Mouse (Mus musculus): ENCODE measurements at regions not wholly inside any gene's neighbourhood (a gene's known extent, or its start where the extent isn't known, plus 50 kb on each side); places are given as distances from the start of the nearest gene placed in this dataset.
A peak's percentile ranks its signal among the peaks of the same experiment; 100 is the strongest.
"Not testable (repeated sequence)": the region's sequence is repeated elsewhere in the genome, so short reads cannot be mapped to it uniquely, and the experiment has no call there.

DNA sequence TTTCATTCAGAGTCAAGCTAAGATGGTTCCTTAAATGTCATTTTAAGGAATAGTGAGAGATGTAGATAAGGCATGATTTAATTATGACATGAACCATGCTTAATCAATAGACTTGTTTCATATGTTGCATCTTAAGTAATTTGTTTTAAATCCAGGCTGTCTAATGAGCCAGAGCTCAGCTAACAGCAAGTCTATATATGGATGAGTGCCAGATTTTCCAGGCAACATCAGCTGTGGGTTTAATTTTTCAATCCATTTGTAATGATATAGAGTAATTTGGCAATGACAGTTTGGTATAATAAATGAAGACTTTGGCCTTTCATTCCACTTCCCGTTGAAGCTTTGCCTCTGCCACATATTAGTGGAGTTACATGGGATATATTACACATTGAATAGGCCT is 677.3 kb upstream of the Sorcs1 start:
- no peak for DNase-seq (ENCODE audit: low spot score in 2 of 2)

DNA sequence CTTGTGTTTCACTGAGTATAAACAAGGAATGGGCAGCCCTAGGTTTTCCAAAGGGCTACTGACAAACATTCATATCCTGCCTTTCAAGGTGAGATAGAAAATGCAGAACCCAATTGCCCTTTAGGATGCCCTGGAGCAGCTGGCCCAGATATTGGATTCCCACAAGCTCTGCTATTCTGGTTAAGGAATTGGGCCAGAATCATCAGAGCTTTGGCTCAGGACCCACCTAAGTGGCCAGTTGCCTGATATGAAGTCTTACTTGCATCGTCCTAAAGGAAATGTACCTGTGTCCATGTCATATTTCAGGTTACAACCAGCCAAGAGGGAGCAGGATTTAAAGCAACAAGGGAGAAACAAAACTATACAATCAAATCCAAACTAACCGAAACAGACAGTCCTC is 662.0 kb upstream of the Sorcs1 start:
- no peak for DNase-seq (ENCODE audit: low spot score in 2 of 2)

DNA sequence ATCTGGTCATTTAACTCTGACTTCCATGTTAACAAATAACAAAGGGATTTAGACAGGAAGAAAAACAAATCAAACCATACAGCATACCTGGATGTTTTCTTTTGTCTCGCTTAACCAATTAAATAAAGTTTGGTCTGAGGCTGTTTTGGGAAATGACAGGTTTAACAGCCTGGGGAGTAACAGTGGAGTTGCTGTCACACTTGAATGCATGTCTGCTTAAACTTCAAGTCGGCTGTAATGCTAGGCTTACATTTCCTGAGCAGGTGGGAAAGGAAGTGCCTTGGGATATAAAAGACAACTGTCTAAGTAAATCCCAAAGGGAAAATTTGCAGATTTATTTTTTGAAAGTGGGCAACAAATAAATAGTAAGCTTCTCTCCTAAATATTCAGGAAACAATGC is 651.6 kb upstream of the Sorcs1 start:
- no peak for DNase-seq (ENCODE audit: low spot score in 2 of 2)

DNA sequence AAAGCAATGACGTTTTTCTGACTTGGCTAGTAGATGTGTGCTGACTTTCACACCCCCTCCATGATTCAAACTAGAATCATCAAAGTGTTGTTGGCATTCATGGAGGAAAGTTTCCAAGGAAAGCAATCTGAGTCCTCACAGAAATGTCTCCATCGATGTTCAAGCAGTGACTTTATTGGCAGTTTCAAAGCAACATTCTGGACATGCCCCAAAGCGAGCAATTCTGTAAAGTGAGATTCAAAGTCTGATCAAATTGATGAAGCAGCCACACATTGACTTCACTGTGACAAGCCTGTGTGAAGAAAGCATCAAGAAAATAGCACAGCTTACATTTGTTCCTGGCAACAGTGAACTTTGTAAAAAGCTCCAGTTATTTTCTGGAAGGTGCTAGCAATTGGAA is 625.3 kb upstream of the Sorcs1 start:
- no peak for DNase-seq (ENCODE audit: low spot score in 2 of 2)

DNA sequence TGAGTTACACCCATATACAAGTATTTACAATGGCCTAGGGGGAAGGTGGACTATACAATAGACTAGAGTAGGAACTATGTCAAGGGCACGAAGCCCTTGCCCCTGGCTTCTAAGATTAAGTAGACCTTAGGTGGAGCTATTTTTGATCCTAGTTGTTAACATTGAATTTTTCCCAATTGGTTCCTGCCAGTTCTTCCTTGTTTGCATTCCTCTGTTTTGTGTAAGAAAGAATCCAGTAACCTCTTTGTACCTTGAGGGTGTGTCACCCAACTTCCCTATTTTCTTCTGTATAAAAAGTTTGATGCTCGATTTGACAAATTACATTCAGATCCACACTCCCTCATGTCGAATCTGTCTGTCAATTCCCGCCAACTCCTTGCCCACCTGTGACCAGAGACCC is 618.2 kb upstream of the Sorcs1 start:
- DNase-seq (ENCODE audit: low spot score in 2 of 2) = not testable (repeated sequence)

DNA sequence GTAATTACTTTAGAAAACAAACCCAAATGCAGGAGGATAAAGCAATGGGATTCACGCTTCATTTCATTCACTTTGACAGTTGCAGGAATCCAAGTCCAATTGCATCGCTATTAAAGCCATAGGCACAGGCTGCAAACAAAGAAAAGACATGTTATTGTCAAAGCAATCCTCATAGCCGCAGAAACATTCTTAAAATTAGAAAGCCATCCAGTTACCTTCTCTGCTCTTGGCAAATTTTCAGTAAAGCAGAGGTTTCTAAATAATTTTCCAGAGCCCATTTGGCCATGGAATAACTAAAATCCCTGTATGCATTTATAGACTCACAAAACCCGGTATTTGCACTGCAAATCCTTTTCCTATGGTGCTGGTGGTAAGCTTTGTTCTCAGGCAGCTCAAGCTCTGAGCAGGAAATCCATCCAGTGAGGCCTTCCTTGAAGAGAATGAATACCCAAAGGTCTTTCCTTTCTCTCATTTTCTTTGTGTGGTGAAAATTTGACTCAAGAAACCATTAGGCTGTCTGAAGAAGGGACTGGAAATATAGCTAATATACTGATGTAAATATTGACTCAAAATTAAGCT is 590.6 kb upstream of the Sorcs1 start:
- no peak for DNase-seq (ENCODE audit: low spot score in 2 of 2)

DNA sequence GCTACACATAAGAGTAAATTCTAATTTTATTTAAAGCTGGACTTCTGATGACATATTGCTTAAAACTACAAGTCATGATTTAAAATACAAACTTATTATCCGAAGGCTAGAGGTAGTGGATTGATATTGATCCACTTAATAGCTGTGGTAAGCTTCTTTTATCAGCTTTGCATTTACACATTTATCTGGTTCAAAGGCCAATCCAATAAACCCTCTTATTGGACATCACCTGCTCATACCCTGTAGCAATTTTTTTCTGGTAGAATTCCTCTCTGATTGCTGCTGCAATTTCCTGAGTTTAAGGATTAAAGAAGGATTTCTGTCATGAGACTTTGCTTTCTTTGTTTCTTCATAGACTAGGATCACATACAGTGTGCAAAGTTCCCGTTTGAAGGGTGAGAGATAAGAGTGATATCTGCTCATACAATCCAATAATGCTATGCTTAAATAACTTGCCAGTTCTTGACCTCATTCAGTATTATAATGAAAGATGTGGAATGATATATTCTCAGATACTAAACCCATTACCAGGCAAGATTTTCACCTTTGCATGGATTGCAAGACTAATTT is 561.9 kb upstream of the Sorcs1 start:
- DNase-seq (ENCODE audit: low spot score in 2 of 2) = no peak

DNA sequence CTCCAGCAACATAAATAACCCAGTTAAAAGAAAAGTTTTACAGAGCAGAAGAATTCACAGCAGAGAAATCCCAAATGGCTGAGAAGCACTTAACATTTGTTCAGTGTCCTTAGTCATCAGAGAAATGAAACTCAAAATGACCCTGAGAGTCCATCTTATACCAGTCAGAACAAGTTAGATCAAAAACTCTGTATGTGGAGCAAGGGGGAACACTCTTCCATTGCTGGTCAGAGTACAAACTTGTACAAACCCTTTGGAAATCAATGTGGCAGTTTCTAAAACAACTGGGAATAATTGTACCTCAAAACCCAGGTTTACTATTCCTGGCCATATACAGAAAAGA is 559.7 kb upstream of the Sorcs1 start:
- DNase-seq (ENCODE audit: low spot score in 2 of 2) = no peak

DNA sequence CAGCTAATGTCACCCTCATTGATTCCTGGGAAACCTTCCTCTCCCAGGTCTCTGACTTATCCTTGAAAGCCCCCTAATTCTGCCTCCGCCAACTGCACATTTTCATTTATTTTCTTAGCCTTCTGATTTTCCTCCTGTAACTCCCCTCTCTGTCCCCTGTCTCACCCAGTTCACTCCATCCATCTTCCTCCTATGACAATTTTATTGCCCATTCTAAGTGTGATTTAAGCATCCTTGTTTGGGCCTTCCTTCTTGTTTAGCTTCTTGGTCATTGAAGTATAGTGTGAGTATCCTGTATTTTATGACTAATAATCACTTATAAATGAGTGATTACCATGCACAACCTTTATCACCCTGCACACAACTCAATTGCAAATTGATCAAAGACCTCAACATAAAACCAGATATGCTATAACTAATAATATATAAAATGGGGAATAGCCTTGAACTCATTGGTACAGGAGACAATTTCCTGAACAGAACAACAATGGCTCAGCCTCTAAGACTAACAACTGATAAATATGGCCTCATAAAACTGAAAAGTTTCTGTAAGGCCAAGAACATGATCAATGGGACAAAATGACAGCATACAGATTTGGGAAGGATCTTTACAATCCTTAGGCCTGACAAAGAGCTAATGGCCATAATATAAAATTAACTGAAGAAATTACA is 559.2 kb upstream of the Sorcs1 start:
- DNase-seq (ENCODE audit: low spot score in 2 of 2) = no peak

DNA sequence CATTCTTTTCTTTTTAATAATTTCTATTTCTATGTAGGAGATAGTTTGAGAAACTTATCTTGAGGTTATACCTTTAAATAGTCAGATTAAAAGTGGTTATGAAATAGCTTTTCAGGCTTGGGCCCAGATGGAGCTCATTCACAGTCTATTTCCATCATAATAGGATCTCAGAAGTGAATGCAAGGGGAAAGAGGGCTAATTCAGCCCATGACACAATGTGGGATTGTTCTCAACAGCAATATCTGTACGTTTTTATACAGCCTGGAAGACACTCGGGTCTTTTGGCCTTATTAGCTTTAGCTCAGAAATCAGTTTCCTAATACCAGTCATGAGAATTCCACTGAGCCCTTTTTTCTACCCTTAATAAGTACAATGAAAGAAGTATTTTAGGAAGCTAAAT is 554.1 kb upstream of the Sorcs1 start:
- DNase-seq (ENCODE audit: low spot score in 2 of 2) = no peak

DNA sequence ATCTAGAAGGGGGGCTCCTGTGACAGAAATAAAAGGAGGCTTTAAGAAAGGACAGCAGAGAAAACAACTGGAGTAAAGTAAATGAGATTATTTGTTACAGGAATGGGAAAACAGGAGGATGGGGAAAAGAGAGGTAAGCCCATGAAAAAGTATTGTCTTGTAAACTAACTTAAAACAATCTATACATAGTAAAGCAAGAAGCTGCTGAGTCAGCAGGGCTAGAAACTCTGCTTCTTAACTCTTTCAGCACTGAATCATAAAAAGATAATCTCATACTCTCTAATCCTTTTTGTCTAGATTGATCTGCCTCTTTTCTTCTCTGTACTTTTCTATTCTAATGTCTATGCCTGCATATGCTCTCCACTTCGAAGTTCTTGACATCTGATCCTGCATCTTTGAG is 548.5 kb upstream of the Sorcs1 start:
- DNase-seq (ENCODE audit: low spot score in 2 of 2) = no peak

DNA sequence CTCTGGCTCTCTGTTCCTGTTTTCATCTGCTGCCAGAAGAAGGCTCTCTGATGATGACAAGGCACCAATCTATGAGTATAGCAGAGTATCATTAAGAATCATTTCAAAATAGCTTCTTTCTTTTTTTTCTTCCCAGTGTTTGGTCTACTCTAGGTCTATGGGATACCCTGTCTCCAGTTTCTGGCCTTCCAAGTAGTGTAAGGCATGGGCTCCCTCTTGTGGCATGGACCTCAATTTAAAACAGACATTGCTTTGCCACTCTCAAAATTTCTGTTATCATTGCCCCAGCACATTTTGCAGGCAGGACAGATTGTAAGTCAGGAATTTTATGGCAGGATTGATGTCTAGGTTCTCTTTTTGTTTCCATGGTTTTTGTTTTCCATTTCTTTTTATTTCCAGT is 522.9 kb upstream of the Sorcs1 start:
- peak; percentile 31 to 46 for DNase-seq (ENCODE audit: low spot score in 2 of 2)
